Mouse (Mus musculus): ENCODE data around the gene Large1.

GRCm38 (mm10) chr8:73352301-73353107 is 836 bp downstream of the Large1 start:
- TF ChIP-seq CTCF (conservative IDR thresholded peaks at IDR 0.05; ENCODE audit: low read length) (no peak), NANOG (IDR thresholded peaks at IDR 0.05; ENCODE audit: borderline replicate concordance, low read length) (no peak)

Measured in E14TG2a.4 (cell line).